18 mouse cellular contexts compared by ENCODE assay signal in genomic region chr2:30173541-30174240, GRCm38 (mm10). TPM values are rescaled to one million over a fixed set of nuclear protein-coding genes. Genes with fewer than 3 reads are reported as not detected.
DNase-seq lines count a peak whose midpoint lies in the region; ATAC-seq and TF ChIP-seq lines count a peak whose summit lies in the region.
"Had no signal": no experiment of that assay in that cellular context is flagged by ENCODE, and none has a peak within 500 bp of the region (broad histone marks: within the 10 kb centered on the region; RNA-seq: fewer than 3 reads in every experiment).

No protein-coding gene starts in this region.

- H3K9ac ChIP-seq in midbrain, embryonic 15.5 days, result no peak overlapping the region
- H3K9ac ChIP-seq: embryonic facial prominence, embryonic 12.5 days; forebrain, embryonic 12.5 days; forebrain, postnatal 0 days; heart, embryonic 15.5 days; hindbrain, embryonic 14.5 days; intestine, embryonic 15.5 days had no signal

- TF ChIP-seq CTCF in gastrocnemius, adult 2 months (IDR thresholded peaks at IDR 0.05), result no peak

- H3K4me2 ChIP-seq in midbrain, embryonic 15.5 days, result no peak overlapping the region
- H3K4me2 ChIP-seq: embryonic facial prominence, embryonic 12.5 days; forebrain, embryonic 12.5 days; heart, embryonic 11.5 days; heart, embryonic 15.5 days; hindbrain, embryonic 14.5 days; intestine, embryonic 15.5 days had no signal

- peaks cover 42% of the 10 kb centered on the region for H3K4me1 ChIP-seq in midbrain, embryonic 10.5 days
- peaks cover 28% of the 10 kb centered on the region for H3K4me1 ChIP-seq in midbrain, embryonic 15.5 days

- no peak for ATAC-seq in midbrain, embryonic 15.5 days (replicated peaks)
- ATAC-seq: forebrain, postnatal 0 days; intestine, embryonic 15.5 days had no signal

- peak; percentile 27 for DNase-seq in cerebellum, adult 8-10 months
- no peak for DNase-seq in cerebellum, adult 11 months
- DNase-seq in gastrocnemius, adult 2 months, result peak; percentile 36
- DNase-seq in gastrocnemius, postnatal 4 days (ENCODE audit: low spot score in 2 of 2), result no peak
- DNase-seq in midbrain, embryonic 10.5 days (ENCODE audit: low spot score), result no peak
- DNase-seq in kidney, postnatal 14 days, result no peak
- DNase-seq: adrenal gland, adult 8-10 months; embryo, embryonic 11 days; forebrain, postnatal 0 days; kidney, adult 18-20 months had no signal

- intact Hi-C loops in gastrocnemius, adult 2 months (cut with DNase I), result no loop called here

- H3K9me3 ChIP-seq in midbrain, embryonic 10.5 days (replicated peaks), result 0 out of 2 replicates have a peak, but pooled peaks cover 4% of the 10 kb centered on the region
- no peaks in the 10 kb centered on the region for H3K9me3 ChIP-seq in midbrain, embryonic 15.5 days
- H3K9me3 ChIP-seq: embryonic facial prominence, embryonic 12.5 days; forebrain, embryonic 12.5 days; heart, embryonic 15.5 days; hindbrain, embryonic 10.5 days; intestine, embryonic 15.5 days had no signal

- H3K36me3 ChIP-seq in midbrain, embryonic 10.5 days, result peaks cover 53% of the 10 kb centered on the region
- H3K36me3 ChIP-seq in midbrain, embryonic 15.5 days (replicated peaks), result peaks cover 18% of the 10 kb centered on the region

- 97% methylated on average over 20 of the region's 20 CpGs for WGBS in midbrain, embryonic 10.5 days
- WGBS in midbrain, embryonic 15.5 days, result 95% methylated on average over 20 of the region's 20 CpGs

- no peak overlapping the region for H3K27ac ChIP-seq in gastrocnemius, adult 2 months
- no peak overlapping the region for H3K27ac ChIP-seq in midbrain, embryonic 10.5 days (replicated peaks)
- no peak overlapping the region for H3K27ac ChIP-seq in midbrain, embryonic 15.5 days
- H3K27ac ChIP-seq: embryonic facial prominence, embryonic 12.5 days; forebrain, embryonic 12.5 days; heart, embryonic 15.5 days; hindbrain, embryonic 10.5 days; hindbrain, embryonic 14.5 days; intestine, embryonic 15.5 days had no signal

- H3K4me3 ChIP-seq in gastrocnemius, adult 2 months, result no peak overlapping the region
- peak overlapping the region; percentile 81; the same call in 1 of the 2 replicates for H3K4me3 ChIP-seq in midbrain, embryonic 10.5 days
- no peak overlapping the region for H3K4me3 ChIP-seq in midbrain, embryonic 15.5 days
- H3K4me3 ChIP-seq: embryonic facial prominence, embryonic 12.5 days; forebrain, embryonic 12.5 days; heart, embryonic 15.5 days; intestine, embryonic 15.5 days had no signal

- H3K27me3 ChIP-seq in midbrain, embryonic 10.5 days (ENCODE audit: low read depth, poor library complexity, severe bottlenecking), result peaks cover 13% of the 10 kb centered on the region
- H3K27me3 ChIP-seq in midbrain, embryonic 15.5 days (replicated peaks), result no peaks in the 10 kb centered on the region
- H3K27me3 ChIP-seq: embryonic facial prominence, embryonic 12.5 days; heart, embryonic 15.5 days; intestine, embryonic 15.5 days had no signal

RNA-seq across cellular contexts. Expression of gene Endog, which starts 2.4 kb away (rescaled TPM):
- total RNA-seq in gastrocnemius, adult 2 months (2021), result 10 to 100 TPM; 50.8 to 67.6 TPM
- 10 to 100 TPM; 26.3 to 27.6 TPM for total RNA-seq in gastrocnemius, postnatal 4 days (2021)
- 16.9 and 18.6 TPM in 2 replicates for polyA plus RNA-seq in midbrain, embryonic 10.5 days (2016; fragmentation: Nextera tagmentation; extraction: Ambion mirVana)
- 19.5 and 20.4 TPM in 2 replicates for polyA plus RNA-seq in midbrain, embryonic 15.5 days (2015; fragmentation: Nextera tagmentation; extraction: Ambion mirVana)

RNA-seq across cellular contexts. Expression of gene Spout1, which starts 4.6 kb away (rescaled TPM):
- 1 to 10 TPM; 4.2 to 4.5 TPM for total RNA-seq in gastrocnemius, adult 2 months (2021)
- total RNA-seq in gastrocnemius, postnatal 4 days (2021), result 10 to 100 TPM; 11.9 to 13.6 TPM
- polyA plus RNA-seq in midbrain, embryonic 10.5 days (2016; fragmentation: Nextera tagmentation; extraction: Ambion mirVana), result 88.5 and 89.0 TPM in 2 replicates
- polyA plus RNA-seq in midbrain, embryonic 15.5 days (2015; fragmentation: Nextera tagmentation; extraction: Ambion mirVana), result 65.3 and 69.9 TPM in 2 replicates

RNA-seq across cellular contexts. Expression of gene Kyat1, which starts 32.0 kb away (rescaled TPM):
- total RNA-seq in gastrocnemius, adult 2 months (2021), result 10 to 100 TPM; 23.4 to 30.3 TPM
- total RNA-seq in gastrocnemius, postnatal 4 days (2021), result 10 to 100 TPM; 11.9 to 12.7 TPM
- polyA plus RNA-seq in midbrain, embryonic 10.5 days (2016; fragmentation: Nextera tagmentation; extraction: Ambion mirVana), result 8.3 and 10.6 TPM in 2 replicates
- 15.0 and 16.8 TPM in 2 replicates for polyA plus RNA-seq in midbrain, embryonic 15.5 days (2015; fragmentation: Nextera tagmentation; extraction: Ambion mirVana)

RNA-seq across cellular contexts. Expression of gene Tbc1d13, which starts 40.1 kb away (rescaled TPM):
- 10 to 100 TPM; 12.9 to 17.5 TPM for total RNA-seq in gastrocnemius, adult 2 months (2021)
- 10 to 100 TPM; 24.7 to 26.2 TPM for total RNA-seq in gastrocnemius, postnatal 4 days (2021)
- 6.0 and 6.3 TPM in 2 replicates for polyA plus RNA-seq in midbrain, embryonic 10.5 days (2016; fragmentation: Nextera tagmentation; extraction: Ambion mirVana)
- polyA plus RNA-seq in midbrain, embryonic 15.5 days (2015; fragmentation: Nextera tagmentation; extraction: Ambion mirVana), result 12.3 and 13.7 TPM in 2 replicates

RNA-seq across cellular contexts. Expression of gene Zer1, which starts 49.3 kb away (rescaled TPM):
- total RNA-seq in gastrocnemius, adult 2 months (2021), result 10 to 100 TPM; 23.1 to 25.2 TPM
- total RNA-seq in gastrocnemius, postnatal 4 days (2021), result 10 to 100 TPM; 24.6 to 27.1 TPM
- polyA plus RNA-seq in midbrain, embryonic 10.5 days (2016; fragmentation: Nextera tagmentation; extraction: Ambion mirVana), result 6.0 and 8.3 TPM in 2 replicates
- 16.5 and 17.7 TPM in 2 replicates for polyA plus RNA-seq in midbrain, embryonic 15.5 days (2015; fragmentation: Nextera tagmentation; extraction: Ambion mirVana)

Comparison
In these comparisons a context has a peak if more than half of its experiments do, and no peak if none do; other contexts are left out.
1. DNase-seq: peak in cerebellum, adult 8-10 months (single experiment) and gastrocnemius, adult 2 months (single experiment); none in cerebellum, adult 11 months (single experiment), gastrocnemius, postnatal 4 days (0 of 2), midbrain, embryonic 10.5 days (single experiment) and kidney, postnatal 14 days (single experiment).